12 mouse cellular contexts compared by ENCODE assay signal in the genomic region with DNA sequence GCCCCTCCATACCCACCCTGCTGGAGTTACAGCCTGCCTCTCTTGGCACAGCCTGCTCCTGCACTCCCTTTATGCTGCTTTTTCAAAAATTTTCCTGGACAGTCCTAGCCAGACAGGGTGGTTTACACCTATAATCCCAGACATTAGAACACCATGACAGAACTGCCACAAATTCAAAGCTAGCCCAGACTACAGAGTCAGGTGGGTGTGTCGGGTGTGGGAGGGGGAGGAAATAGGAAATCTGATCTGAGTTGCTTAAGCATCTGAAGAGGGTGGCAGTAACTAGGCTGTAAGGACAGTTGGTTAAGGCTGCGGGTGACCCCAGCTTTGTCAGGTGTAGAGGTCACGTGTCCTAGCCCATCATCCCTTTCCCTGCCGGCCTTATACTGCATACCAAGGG. TPM values are rescaled to one million over a fixed set of nuclear protein-coding genes. Genes with fewer than 3 reads are reported as not detected.
DNase-seq lines count a peak whose midpoint lies in the region; ATAC-seq and TF ChIP-seq lines count a peak whose summit lies in the region.
"Had no signal": no experiment of that assay in that cellular context is flagged by ENCODE, and none has a peak within 500 bp of the region (broad histone marks: within the 10 kb centered on the region; RNA-seq: fewer than 3 reads in every experiment).

No protein-coding gene starts in this region.

- H3K4me1 ChIP-seq in heart, embryonic 16.5 days (ENCODE audit: control insufficient read depth, insufficient read depth, low read length) = peaks cover 21% of the 10 kb centered on the region
- peaks cover 4% of the 10 kb centered on the region; the same call in 1 of the 2 replicates for H3K4me1 ChIP-seq in midbrain, embryonic 12.5 days
- H3K4me1 ChIP-seq in midbrain, embryonic 11.5 days (ENCODE audit: control insufficient read depth, insufficient read depth, low read length) = no peaks in the 10 kb centered on the region
- H3K4me1 ChIP-seq in limb, embryonic 14.5 days (ENCODE audit: control insufficient read depth, insufficient read depth, low read length) = peaks cover 18% of the 10 kb centered on the region
- peaks cover 7% of the 10 kb centered on the region; the same call in 1 of the 2 replicates for H3K4me1 ChIP-seq in neural tube, embryonic 15.5 days

- H3K27ac ChIP-seq in heart, embryonic 16.5 days (ENCODE audit: low read length) = peak overlapping the region; percentile 34; the same call in 1 of the 2 replicates
- H3K27ac ChIP-seq in midbrain, embryonic 12.5 days (replicated peaks) = peak overlapping the region; percentile 30; the same call in 1 of the 2 replicates
- no peak overlapping the region for H3K27ac ChIP-seq in midbrain, embryonic 11.5 days (ENCODE audit: low read depth, low read length)
- no peak overlapping the region for H3K27ac ChIP-seq in limb, embryonic 14.5 days (replicated peaks; ENCODE audit: low read depth, low read length)
- no peak overlapping the region for H3K27ac ChIP-seq in neural tube, embryonic 15.5 days (replicated peaks)

- ATAC-seq in heart, embryonic 16.5 days (replicated peaks; ENCODE audit: extremely low read depth, insufficient read depth, low FRiP score) = 0 out of 2 replicates have a peak, but pooled peaks have one; percentile 23
- ATAC-seq in midbrain, embryonic 12.5 days (ENCODE audit: low FRiP score, low read depth) = no peak
- ATAC-seq in midbrain, embryonic 11.5 days (ENCODE audit: low FRiP score) = no peak
- ATAC-seq in limb, embryonic 14.5 days (ENCODE audit: low FRiP score, low read depth) = peak; percentile 23; the same call in 1 of the 2 replicates
- no peak for ATAC-seq in neural tube, embryonic 15.5 days (ENCODE audit: low FRiP score)

- intact Hi-C loops in heart, postnatal 25 days (cut with DNase I) = no loop called here

- 0 out of 2 replicates have a peak, but pooled peaks cover 2% of the 10 kb centered on the region for H3K9me3 ChIP-seq in heart, embryonic 16.5 days (replicated peaks; ENCODE audit: control insufficient read depth, low read length)
- no peaks in the 10 kb centered on the region for H3K9me3 ChIP-seq in midbrain, embryonic 12.5 days
- no peaks in the 10 kb centered on the region for H3K9me3 ChIP-seq in midbrain, embryonic 11.5 days (ENCODE audit: control insufficient read depth, low read length)
- no peaks in the 10 kb centered on the region for H3K9me3 ChIP-seq in limb, embryonic 14.5 days (ENCODE audit: control insufficient read depth, low read length)
- H3K9me3 ChIP-seq in neural tube, embryonic 15.5 days (replicated peaks) = no peaks in the 10 kb centered on the region

- no peak overlapping the region for H3K4me2 ChIP-seq in heart, embryonic 16.5 days (ENCODE audit: low read depth, low read length)
- no peak overlapping the region for H3K4me2 ChIP-seq in midbrain, embryonic 12.5 days (replicated peaks)
- H3K4me2 ChIP-seq in midbrain, embryonic 11.5 days = no peak overlapping the region
- no peak overlapping the region for H3K4me2 ChIP-seq in limb, embryonic 14.5 days (replicated peaks; ENCODE audit: low read depth, low read length, severe bottlenecking)
- no peak overlapping the region for H3K4me2 ChIP-seq in neural tube, embryonic 15.5 days
- H3K4me2 ChIP-seq: lung, embryonic 14.5 days had no signal

- H3K36me3 ChIP-seq in heart, embryonic 16.5 days (ENCODE audit: control insufficient read depth, insufficient read depth) = no peaks in the 10 kb centered on the region
- H3K36me3 ChIP-seq in midbrain, embryonic 12.5 days = peaks cover 29% of the 10 kb centered on the region
- H3K36me3 ChIP-seq in midbrain, embryonic 11.5 days (ENCODE audit: control insufficient read depth, insufficient read depth, low read length) = peaks cover 6% of the 10 kb centered on the region
- H3K36me3 ChIP-seq in limb, embryonic 14.5 days (ENCODE audit: control insufficient read depth, insufficient read depth, low read length) = no peaks in the 10 kb centered on the region
- H3K36me3 ChIP-seq in neural tube, embryonic 15.5 days = no peaks in the 10 kb centered on the region

- H3K9ac ChIP-seq in heart, embryonic 16.5 days (ENCODE audit: low read length) = no peak overlapping the region
- H3K9ac ChIP-seq in midbrain, embryonic 12.5 days (replicated peaks) = no peak overlapping the region
- H3K9ac ChIP-seq in midbrain, embryonic 11.5 days (ENCODE audit: low read length) = no peak overlapping the region
- H3K9ac ChIP-seq in limb, embryonic 14.5 days (ENCODE audit: low read depth, low read length, severe bottlenecking) = peak overlapping the region; percentile 12; the same call in 1 of the 2 replicates
- no peak overlapping the region for H3K9ac ChIP-seq in neural tube, embryonic 15.5 days (replicated peaks)
- H3K9ac ChIP-seq: lung, embryonic 14.5 days had no signal

- no peak overlapping the region for H3K4me3 ChIP-seq in heart, embryonic 16.5 days (ENCODE audit: low read length)
- no peak overlapping the region for H3K4me3 ChIP-seq in midbrain, embryonic 12.5 days
- no peak overlapping the region for H3K4me3 ChIP-seq in midbrain, embryonic 11.5 days (ENCODE audit: low read depth, low read length)
- no peak overlapping the region for H3K4me3 ChIP-seq in limb, embryonic 14.5 days (replicated peaks; ENCODE audit: low read length)
- H3K4me3 ChIP-seq in neural tube, embryonic 15.5 days (replicated peaks) = no peak overlapping the region

- 41% methylated on average over 4 of the region's 4 CpGs for WGBS in heart, embryonic 16.5 days
- WGBS in midbrain, embryonic 12.5 days = 71% methylated on average over 4 of the region's 4 CpGs
- WGBS in midbrain, embryonic 11.5 days = 70% methylated on average over 4 of the region's 4 CpGs
- 45% methylated on average over 4 of the region's 4 CpGs for WGBS in limb, embryonic 14.5 days
- WGBS in neural tube, embryonic 15.5 days = 91% methylated on average over 4 of the region's 4 CpGs

- no peaks in the 10 kb centered on the region for H3K27me3 ChIP-seq in heart, embryonic 16.5 days (ENCODE audit: control insufficient read depth, insufficient read depth, low read length)
- H3K27me3 ChIP-seq in midbrain, embryonic 12.5 days = no peaks in the 10 kb centered on the region
- H3K27me3 ChIP-seq in midbrain, embryonic 11.5 days (ENCODE audit: control insufficient read depth, insufficient read depth, low read length) = no peaks in the 10 kb centered on the region
- H3K27me3 ChIP-seq in limb, embryonic 14.5 days (ENCODE audit: control insufficient read depth, insufficient read depth, low read length) = no peaks in the 10 kb centered on the region
- H3K27me3 ChIP-seq in neural tube, embryonic 15.5 days (replicated peaks) = no peaks in the 10 kb centered on the region

- DNase-seq in heart, postnatal 25 days (ENCODE audit: low spot score) = no peak
- DNase-seq in midbrain, embryonic 11.5 days (ENCODE audit: low spot score, missing footprints) = no peak
- DNase-seq in R1 (ENCODE audit: low read depth, low spot score) = peak; percentile 17
- no peak for DNase-seq in limb, embryonic 14.5 days (ENCODE audit: low spot score)
- DNase-seq in ovary, postnatal 10 days (ENCODE audit: low spot score) = no peak
- DNase-seq: cerebellum, postnatal 10 days; lung, embryonic 14.5 days; thymus, postnatal 36 days had no signal

- no peak for TF ChIP-seq POLR2A in limb, embryonic 14.5 days (IDR thresholded peaks at IDR 0.05; ENCODE audit: borderline replicate concordance, extremely low read depth, insufficient read depth, insufficient read length)

RNA-seq across cellular contexts. Expression of a gene that starts 40.8 kb away (rescaled TPM):
- polyA plus RNA-seq in heart, embryonic 16.5 days (2015; fragmentation: Nextera tagmentation; extraction: Ambion mirVana) = 3.7 and 4.0 TPM in 2 replicates
- 10 to 100 TPM; 43.1 to 50.6 TPM for total RNA-seq in heart, postnatal 25 days (2021)
- polyA plus RNA-seq in midbrain, embryonic 12.5 days (2016; fragmentation: Nextera tagmentation; extraction: Ambion mirVana) = 0.12 and 0.20 TPM in 2 replicates
- polyA plus RNA-seq in midbrain, embryonic 11.5 days (2014; fragmentation: Nextera tagmentation; extraction: Ambion mirVana) = not detected in 2 replicates
- 1.2 and 2.1 TPM in 2 replicates for polyA plus RNA-seq in limb, embryonic 14.5 days (2012; rRNA removed)
- 0.44 and 0.78 TPM in 2 replicates for polyA plus RNA-seq in limb, embryonic 14.5 days (2014; fragmentation: Nextera tagmentation; extraction: Ambion mirVana)
- 0.49 and 0.55 TPM in 2 replicates for polyA plus RNA-seq in neural tube, embryonic 15.5 days (2015; fragmentation: Nextera tagmentation; extraction: Ambion mirVana)
- total RNA-seq: hematopoietic stem cell, adult 5-6 weeks had no signal

RNA-seq across cellular contexts. Expression of a gene that starts 57.2 kb away (rescaled TPM):
- polyA plus RNA-seq in heart, embryonic 16.5 days (2015; fragmentation: Nextera tagmentation; extraction: Ambion mirVana) = 32.6 and 33.2 TPM in 2 replicates
- 10 to 100 TPM; 53.9 to 58.4 TPM for total RNA-seq in heart, postnatal 25 days (2021)
- polyA plus RNA-seq in midbrain, embryonic 12.5 days (2016; fragmentation: Nextera tagmentation; extraction: Ambion mirVana) = 22.6 and 24.1 TPM in 2 replicates
- polyA plus RNA-seq in midbrain, embryonic 11.5 days (2014; fragmentation: Nextera tagmentation; extraction: Ambion mirVana) = 26.6 and 26.7 TPM in 2 replicates
- 12.5 and 13.1 TPM in 2 replicates for polyA plus RNA-seq in limb, embryonic 14.5 days (2012; rRNA removed)
- polyA plus RNA-seq in limb, embryonic 14.5 days (2014; fragmentation: Nextera tagmentation; extraction: Ambion mirVana) = 21.4 and 22.9 TPM in 2 replicates
- polyA plus RNA-seq in neural tube, embryonic 15.5 days (2015; fragmentation: Nextera tagmentation; extraction: Ambion mirVana) = 18.8 and 19.5 TPM in 2 replicates

Comparison
In these comparisons a context has a peak if more than half of its experiments do, and no peak if none do; other contexts are left out.
1. H3K27ac ChIP-seq: peak in heart, embryonic 16.5 days (single experiment) and midbrain, embryonic 12.5 days (single experiment); none in midbrain, embryonic 11.5 days (single experiment), limb, embryonic 14.5 days (single experiment) and neural tube, embryonic 15.5 days (single experiment).
2. ATAC-seq: peak in heart, embryonic 16.5 days (single experiment) and limb, embryonic 14.5 days (single experiment); none in midbrain, embryonic 12.5 days (single experiment), midbrain, embryonic 11.5 days (single experiment) and neural tube, embryonic 15.5 days (single experiment).